Mouse (Mus musculus) hindbrain, postnatal 0 days (tissue): Measurements from ENCODE around the gene Tmem201. TPM values are rescaled to one million over a fixed set of nuclear protein-coding genes. Genes with fewer than 3 reads are reported as not detected.
A peak's percentile ranks its signal among the peaks of the same experiment; 100 is the strongest.

Experiments used
- ATAC-seq: fragments of 200-750 bp; cut with Nextera tagmentation; 2 replicates; pipeline ENCODE4 v1.8.0; 2017; ENCODE audit warnings: mild to moderate bottlenecking, moderate TSS enrichment, moderate library complexity
- DNase-seq: peaks from one replicate; pipeline ENCODE4 v3.0.0-alpha.2; 2015; ENCODE audit warnings: low spot score
- H3K27ac ChIP-seq: fragments of 300-500 bp; sonication (generic); 2 replicates; pipeline ENCODE4 v1.5.1; 2014; ENCODE audit warnings: mild to moderate bottlenecking
- H3K27me3 ChIP-seq: fragments of 300-500 bp; sonication (generic); 2 replicates; pipeline ENCODE4 v1.6.1; 2014; ENCODE audit warnings: low read length, mixed read lengths; ENCODE audit not compliant: insufficient read depth
- H3K36me3 ChIP-seq: fragments of 300-500 bp; sonication (generic); 2 replicates; pipeline ENCODE4 v1.6.1; 2014; ENCODE audit warnings: low read length, mixed read lengths; ENCODE audit not compliant: insufficient read depth
- H3K4me1 ChIP-seq: fragments of 300-500 bp; sonication (generic); 2 replicates; pipeline ENCODE4 v1.6.1; 2014; ENCODE audit warnings: antibody characterized with exemption, low read length, mixed read lengths; ENCODE audit not compliant: insufficient read depth
- H3K4me2 ChIP-seq: fragments of 300-500 bp; sonication (generic); 2 replicates; pipeline ENCODE4 v1.6.1; 2014; ENCODE audit warnings: low read depth, mild to moderate bottlenecking, low read length, moderate library complexity, mixed read lengths
- H3K4me3 ChIP-seq: fragments of 300-500 bp; sonication (generic); 2 replicates; pipeline ENCODE4 v1.5.1; 2014; ENCODE audit warnings: low read length
- H3K9ac ChIP-seq: fragments of 300-500 bp; sonication (generic); replicated peaks from 2 replicates; pipeline ENCODE4 v1.6.1; 2014; ENCODE audit warnings: mild to moderate bottlenecking, low read length, moderate library complexity, mixed read lengths
- H3K9me3 ChIP-seq: fragments of 300-500 bp; sonication (generic); 2 replicates; pipeline ENCODE4 v1.6.1; 2016; ENCODE audit warnings: low read length, mixed read lengths
- CTCF ChIP-seq: IDR thresholded peaks from 2 replicates; pipeline ENCODE4 v1.5.1; 2016; ENCODE audit warnings: antibody characterized with exemption, control low read depth, low read depth
- WGBS: fragments of 180-500 bp; shearing (Covaris S2); extraction: QIAGEN DNeasy Blood & Tissue Kit; methylation state at CpG from one replicate; pipeline ENCODE4 v1.1.7; 2014; 5-methylcytosine and 5-hydroxymethylcytosine counted together
- polyA plus RNA-seq: library from polyadenylated mRNA; unstranded; fragments of >200 nt; fragmentation: Nextera tagmentation; extraction: Ambion mirVana; gene quantifications from 2 replicates; pipeline ENCODE4 v1.2.1, GENCODE M21; 2015
- total RNA-seq: library from RNA; depleted of rRNA; stranded (reverse); fragments of >200 nt; gene quantifications from 2 replicates; pipeline ENCODE4 v1.2.3, GENCODE M21; 2014; rRNA removed

Tmem201 gene
- total and polyA plus RNA-seq, 2 experiments from 2014 or later, result 44.7 to 69.8 TPM

DNA sequence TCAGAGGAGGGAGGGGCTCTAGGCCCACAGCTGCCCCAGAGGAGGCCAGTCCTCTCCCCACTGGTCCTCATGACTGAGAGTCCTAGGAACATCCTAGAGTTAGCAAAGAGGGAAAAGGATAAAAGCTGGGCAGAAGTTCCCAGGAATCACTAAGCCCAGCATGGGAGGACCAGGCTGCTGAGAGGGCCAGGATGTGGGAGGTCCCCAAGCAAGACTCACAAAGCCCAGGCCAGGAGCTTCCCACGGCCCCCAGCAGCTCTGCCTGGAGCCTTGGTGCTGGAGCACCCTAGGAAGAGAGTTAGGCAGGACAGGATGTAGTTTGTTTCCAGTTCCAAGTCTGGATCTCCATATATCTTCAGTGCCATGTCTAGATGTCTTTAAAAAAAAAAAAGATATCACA is 59.8 kb downstream of the Tmem201 start:
- H3K9me3 ChIP-seq, result no peaks in the 10 kb centered on the region
- H3K27me3 ChIP-seq, result no peaks in the 10 kb centered on the region
- no peaks in the 10 kb centered on the region for H3K36me3 ChIP-seq
- H3K9ac ChIP-seq, result no peak overlapping the region
- no peak overlapping the region for H3K27ac ChIP-seq
- 63% methylated on average over 1 of the region's 1 CpGs for WGBS
- no peak for TF ChIP-seq CTCF
- no peak for DNase-seq
- no peaks in the 10 kb centered on the region for H3K4me1 ChIP-seq
- H3K4me3 ChIP-seq, result no peak overlapping the region
- H3K4me2 ChIP-seq, result no peak overlapping the region
- no peak for ATAC-seq

DNA sequence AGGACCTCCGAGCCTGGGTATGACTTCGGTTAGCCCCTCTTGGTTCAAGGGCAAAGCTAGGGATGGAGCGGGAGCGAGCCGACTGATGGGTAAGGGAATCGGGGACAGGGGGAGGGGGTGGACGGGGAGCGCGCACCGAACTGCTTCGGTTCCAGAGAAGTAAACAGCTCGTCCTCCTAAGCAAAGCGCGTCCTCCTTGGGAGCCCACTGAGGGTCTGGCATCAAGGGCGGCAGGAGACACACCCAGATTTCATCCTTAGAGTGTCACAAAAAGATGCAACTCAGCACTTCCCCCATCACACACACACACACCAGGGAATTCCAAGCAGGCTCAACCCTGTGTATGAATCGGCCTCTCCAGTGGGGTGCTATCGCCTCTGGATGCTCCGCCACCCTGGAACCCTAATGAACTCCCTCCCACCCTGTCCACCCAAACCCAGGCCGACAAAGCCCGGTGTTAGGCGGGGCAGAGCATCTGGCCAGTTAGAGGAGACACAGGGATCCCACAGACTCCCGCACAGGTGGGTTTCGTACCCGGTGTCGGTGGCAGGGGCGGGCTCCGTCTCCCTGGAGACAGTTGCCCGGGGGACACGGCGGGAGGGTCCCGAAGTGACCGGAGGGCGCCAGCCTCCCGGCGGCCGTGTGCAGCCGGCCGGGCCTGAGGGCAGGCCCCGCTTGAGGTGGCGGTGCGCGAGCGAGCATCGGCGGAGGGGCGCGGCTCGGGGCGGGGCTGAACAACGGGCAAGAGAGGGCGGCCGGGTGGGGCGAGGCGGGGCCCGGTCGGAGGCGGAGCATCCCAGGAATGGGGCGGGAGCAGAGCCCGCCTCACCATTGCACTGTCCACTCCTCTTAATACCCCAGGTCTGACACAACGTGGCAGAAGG is 62.2 kb downstream of the Tmem201 start:
- peak overlapping the region; percentile 56 for H3K9ac ChIP-seq
- no peaks in the 10 kb centered on the region for H3K4me1 ChIP-seq
- ATAC-seq (peak; percentile 89), DNase-seq (peak; percentile 79)
- TF ChIP-seq CTCF, result no peak
- H3K4me3 ChIP-seq, result peak overlapping the region; percentile 46
- no peaks in the 10 kb centered on the region for H3K9me3 ChIP-seq
- H3K27me3 ChIP-seq, result no peaks in the 10 kb centered on the region
- peak overlapping the region; percentile 73 for H3K27ac ChIP-seq
- WGBS, result 3% methylated on average over 53 of the region's 60 CpGs
- peak overlapping the region; percentile 58 for H3K4me2 ChIP-seq
- H3K36me3 ChIP-seq, result no peaks in the 10 kb centered on the region

DNA sequence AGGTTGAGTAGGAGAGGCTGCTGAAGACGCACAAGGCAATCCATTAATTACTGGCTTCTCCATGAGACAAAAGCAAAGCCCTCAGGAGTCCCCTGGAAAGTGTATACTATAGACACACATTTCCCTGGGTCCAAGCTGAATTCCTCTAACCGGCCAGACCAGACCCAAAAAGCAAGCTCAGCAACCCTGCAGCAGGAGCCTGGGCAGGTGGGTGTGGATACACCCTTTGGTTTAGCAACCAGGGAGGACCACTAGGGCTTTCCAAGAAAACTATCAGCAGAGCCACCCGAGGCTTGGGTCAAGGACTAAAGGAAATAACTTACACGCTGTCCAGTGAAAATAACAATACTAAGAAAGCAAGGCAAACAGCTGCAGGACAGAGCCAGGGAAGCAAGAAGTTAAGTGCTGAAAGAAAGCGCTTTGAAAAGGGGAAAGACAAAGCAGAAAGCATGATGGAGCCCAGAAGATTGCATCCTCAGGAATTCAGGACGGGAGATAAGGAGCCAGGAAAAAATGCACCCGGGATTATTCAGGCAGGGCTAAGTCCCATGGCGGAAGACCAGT is 62.9 kb downstream of the Tmem201 start:
- no peaks in the 10 kb centered on the region for H3K4me1 ChIP-seq
- H3K27ac ChIP-seq, result peak overlapping the region; percentile 73
- H3K4me3 ChIP-seq, result peak overlapping the region; percentile 46
- H3K4me2 ChIP-seq, result peak overlapping the region; percentile 58
- TF ChIP-seq CTCF, result no peak
- no peaks in the 10 kb centered on the region for H3K36me3 ChIP-seq
- no peaks in the 10 kb centered on the region for H3K9me3 ChIP-seq
- ATAC-seq (no peak), DNase-seq (no peak)
- H3K9ac ChIP-seq, result peak overlapping the region; percentile 56
- WGBS, result 12% methylated on average over 8 of the region's 8 CpGs
- no peaks in the 10 kb centered on the region for H3K27me3 ChIP-seq

DNA sequence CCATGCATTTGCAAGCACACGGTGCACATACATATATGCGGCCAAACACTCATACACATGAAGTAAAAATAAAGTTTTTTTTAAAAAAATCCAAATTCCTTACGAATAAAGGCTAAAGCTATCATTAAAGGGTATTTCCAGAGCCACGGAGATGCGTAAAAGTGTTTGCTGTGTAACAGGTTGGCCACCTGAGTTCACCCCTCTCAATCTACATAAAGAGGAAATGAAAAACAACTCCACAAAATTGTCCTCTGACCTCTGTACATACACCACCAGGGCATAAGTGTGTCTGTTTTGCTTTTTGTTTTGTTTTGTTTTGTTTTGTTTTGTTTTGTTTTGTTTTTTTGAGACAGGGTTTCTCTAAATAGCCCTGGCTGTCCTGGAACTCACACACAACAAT is 65.1 kb downstream of the Tmem201 start:
- ATAC-seq, result no peak
- H3K27ac ChIP-seq, result no peak overlapping the region
- H3K9me3 ChIP-seq, result no peaks in the 10 kb centered on the region
- DNase-seq, result no peak
- no peaks in the 10 kb centered on the region for H3K36me3 ChIP-seq
- WGBS, result 94% methylated on average over 5 of the region's 5 CpGs
- H3K4me1 ChIP-seq, result no peaks in the 10 kb centered on the region
- no peak overlapping the region for H3K4me2 ChIP-seq
- no peak overlapping the region for H3K4me3 ChIP-seq
- H3K27me3 ChIP-seq, result no peaks in the 10 kb centered on the region
- no peak for TF ChIP-seq CTCF
- no peak overlapping the region for H3K9ac ChIP-seq

DNA sequence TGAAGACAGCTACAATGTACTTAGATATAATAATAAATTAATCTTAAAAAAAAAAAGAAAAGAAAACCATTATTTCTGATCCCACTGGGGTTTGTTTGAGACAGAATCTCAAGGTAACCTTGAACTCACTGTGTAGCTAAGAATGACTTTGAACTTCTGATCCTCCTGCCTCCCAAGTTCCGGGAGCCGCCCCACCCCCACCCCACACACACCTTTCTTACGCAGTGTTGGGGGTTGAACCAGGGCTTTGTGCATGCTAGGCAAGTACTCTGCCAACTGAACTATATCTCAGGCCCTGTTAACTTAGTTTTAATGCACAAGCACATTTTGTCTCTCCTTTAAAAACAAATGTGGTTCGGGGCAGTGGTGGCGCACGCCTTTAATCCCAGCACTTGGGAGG is 66.7 kb downstream of the Tmem201 start:
- no peaks in the 10 kb centered on the region for H3K36me3 ChIP-seq
- H3K27ac ChIP-seq, result no peak overlapping the region
- ATAC-seq, result no peak
- no peak overlapping the region for H3K4me3 ChIP-seq
- 93% methylated on average over 6 of the region's 6 CpGs for WGBS
- no peaks in the 10 kb centered on the region for H3K9me3 ChIP-seq
- H3K4me2 ChIP-seq, result no peak overlapping the region
- no peaks in the 10 kb centered on the region for H3K4me1 ChIP-seq
- no peak overlapping the region for H3K9ac ChIP-seq
- TF ChIP-seq CTCF, result no peak
- H3K27me3 ChIP-seq, result no peaks in the 10 kb centered on the region
- DNase-seq, result no peak

DNA sequence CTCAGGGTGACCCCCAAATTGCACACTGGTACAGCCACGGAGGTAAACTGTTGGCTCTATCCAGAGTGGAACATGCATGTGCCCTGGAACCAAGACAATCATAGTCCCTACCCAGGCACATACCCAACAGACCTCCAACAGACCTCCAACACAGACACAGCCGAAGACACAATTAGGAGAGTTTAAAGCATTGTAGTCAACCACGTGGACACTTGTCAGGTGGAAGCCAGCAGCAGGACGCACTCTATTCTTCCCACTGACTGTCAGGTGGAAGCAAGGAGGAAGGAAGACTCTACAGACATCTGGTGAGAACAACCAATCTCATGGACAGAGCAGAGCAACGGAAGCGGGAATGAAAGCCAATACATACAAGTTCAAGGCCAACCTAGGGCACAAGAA is 72.2 kb downstream of the Tmem201 start:
- H3K9ac ChIP-seq, result no peak overlapping the region
- H3K9me3 ChIP-seq, result no peaks in the 10 kb centered on the region
- no peaks in the 10 kb centered on the region for H3K36me3 ChIP-seq
- ATAC-seq, result no peak
- no peaks in the 10 kb centered on the region for H3K4me1 ChIP-seq
- no peaks in the 10 kb centered on the region for H3K27me3 ChIP-seq
- WGBS, result 87% methylated on average over 6 of the region's 6 CpGs
- no peak overlapping the region for H3K27ac ChIP-seq
- no peak for TF ChIP-seq CTCF
- H3K4me2 ChIP-seq, result no peak overlapping the region
- DNase-seq, result no peak
- H3K4me3 ChIP-seq, result no peak overlapping the region

Other genes starting within 250 kb of the Tmem201 start
- 94.1 and 112 TPM in 2 replicates for gene Ctnnbip1, start 219.8 kb downstream of the Tmem201 start, total RNA-seq
- 105 and 109 TPM in 2 replicates for gene Ctnnbip1, start 219.8 kb downstream of the Tmem201 start, polyA plus RNA-seq
- 590 and 603 TPM in 2 replicates for gene Clstn1, start 151.6 kb downstream of the Tmem201 start, total RNA-seq
- 193 and 206 TPM in 2 replicates for gene Clstn1, start 151.6 kb downstream of the Tmem201 start, polyA plus RNA-seq
- gene Pik3cd, start 35.5 kb downstream of the Tmem201 start, total RNA-seq, result 17.4 and 20.8 TPM in 2 replicates
- 9.2 and 10.1 TPM in 2 replicates for gene Pik3cd, start 35.5 kb downstream of the Tmem201 start, polyA plus RNA-seq
- 20.4 and 21.6 TPM in 2 replicates for gene Slc25a33, start 36.2 kb upstream of the Tmem201 start, total RNA-seq
- 38.2 and 39.6 TPM in 2 replicates for gene Slc25a33, start 36.2 kb upstream of the Tmem201 start, polyA plus RNA-seq
- gene Spsb1, start 217.0 kb upstream of the Tmem201 start, total RNA-seq, result 13.7 and 18.4 TPM in 2 replicates
- gene Spsb1, start 217.0 kb upstream of the Tmem201 start, polyA plus RNA-seq, result 8.9 and 9.2 TPM in 2 replicates